Mouse (Mus musculus): ENCODE results near the gene Samd4b.

GRCm38 (mm10) chr7:28557708-28558107 is 40.2 kb downstream of the Samd4b start:
- no peak for TF ChIP-seq ELF1 (IDR thresholded peaks at IDR 0.05; ENCODE audit: low read depth, low read length)
- TF ChIP-seq ZNF384 (IDR thresholded peaks at IDR 0.05; ENCODE audit: low read depth, low read length) = no peak
- no peak for TF ChIP-seq CTCF (IDR thresholded peaks at IDR 0.05 in 2 of 3, conservative IDR thresholded peaks at IDR 0.05 in 1 of 3; ENCODE audit: control insufficient read depth in 1 of 3, insufficient read depth in 1 of 3, low read depth in 2 of 3, low read length in 3 of 3, poor library complexity in 1 of 3, severe bottlenecking in 1 of 3)
- no peak for TF ChIP-seq EP300 (IDR thresholded peaks at IDR 0.05; ENCODE audit: low read depth in 1 of 2, low read length in 2 of 2)
- TF ChIP-seq MYB (IDR thresholded peaks at IDR 0.05; ENCODE audit: low read depth, low read length) = no peak
- no peak for TF ChIP-seq POLR2AphosphoS2 (IDR thresholded peaks at IDR 0.05; ENCODE audit: low read length)
- TF ChIP-seq ZC3H11A (IDR thresholded peaks at IDR 0.05; ENCODE audit: low read depth, low read length) = no peak
- no peak for TF ChIP-seq CHD2 (IDR thresholded peaks at IDR 0.05; ENCODE audit: low read length)
- TF ChIP-seq MAFK (IDR thresholded peaks at IDR 0.05; ENCODE audit: borderline replicate concordance, low read depth, low read length) = no peak
- no peak for TF ChIP-seq SMC3 (IDR thresholded peaks at IDR 0.05; ENCODE audit: low read depth, low read length)
- TF ChIP-seq POLR2A (IDR thresholded peaks at IDR 0.05; ENCODE audit: control insufficient read depth in 1 of 2, insufficient read depth in 1 of 2, low read depth in 1 of 2, low read length in 2 of 2, poor library complexity in 1 of 2) = no peak
- no peak for TF ChIP-seq RCOR1 (IDR thresholded peaks at IDR 0.05; ENCODE audit: low read depth, low read length)
- TF ChIP-seq MXI1 (IDR thresholded peaks at IDR 0.05; ENCODE audit: low read depth, low read length) = no peak
- TF ChIP-seq TBP (IDR thresholded peaks at IDR 0.05; ENCODE audit: low read depth, low read length) = no peak

Measured in MEL (cell line).